Mouse (Mus musculus) ES-Bruce4 (cell line): ENCODE results near the gene Slc30a5. TPM values are rescaled to one million over a fixed set of nuclear protein-coding genes. Genes with fewer than 3 reads are reported as not detected.
A peak's percentile ranks its signal among the peaks of the same experiment; 100 is the strongest.

Experiments used
- H3K27ac ChIP-seq: 2 replicates; pipeline ENCODE4 v1.5.1; 2012; ENCODE audit warnings: low read length, inconsistent platforms; ENCODE audit not compliant: insufficient read depth
- H3K27me3 ChIP-seq: 2 replicates; pipeline ENCODE4 v1.6.1; 2012; ENCODE audit warnings: mild to moderate bottlenecking, low read length, inconsistent platforms; ENCODE audit not compliant: control insufficient read depth, poor library complexity, insufficient read depth, severe bottlenecking
- H3K36me3 ChIP-seq: 2 replicates; pipeline ENCODE4 v1.6.1; 2012; ENCODE audit warnings: inconsistent platforms, mild to moderate bottlenecking, low read length, moderate library complexity; ENCODE audit not compliant: control insufficient read depth, poor library complexity, insufficient read depth, severe bottlenecking
- H3K4me1 ChIP-seq: one replicate; pipeline ENCODE4 v1.8.1; 2011; ENCODE audit warnings: low read length; ENCODE audit not compliant: control insufficient read depth, insufficient read depth
- H3K4me3 ChIP-seq: 2 replicates; pipeline ENCODE4 v1.5.1; 2011; ENCODE audit warnings: low read depth, mild to moderate bottlenecking, low read length
- H3K9ac ChIP-seq: 2 replicates; pipeline ENCODE4 v1.6.1; 2012; ENCODE audit warnings: low read depth, mild to moderate bottlenecking, inconsistent platforms; ENCODE audit not compliant: poor library complexity, severe bottlenecking
- H3K9me3 ChIP-seq: replicated peaks from 2 replicates; pipeline ENCODE4 v1.6.1; 2012; ENCODE audit warnings: mild to moderate bottlenecking, low read length, inconsistent platforms; ENCODE audit not compliant: control insufficient read depth, poor library complexity, insufficient read depth, severe bottlenecking
- CTCF ChIP-seq: IDR thresholded peaks from one replicate; pipeline ENCODE4 v1.8.1; 2011; ENCODE audit warnings: low read depth, low read length
- EP300 ChIP-seq: IDR thresholded peaks from 2 replicates; pipeline ENCODE4 v1.6.1; 2011; ENCODE audit warnings: low read depth, low read length; ENCODE audit not compliant: insufficient read depth
- POLR2A ChIP-seq: IDR thresholded peaks from one replicate; pipeline ENCODE4 v1.8.1; 2011; ENCODE audit warnings: low read length; ENCODE audit not compliant: insufficient read depth
- polyA plus RNA-seq: library from polyadenylated mRNA; stranded (reverse); fragments of >200 nt; gene quantifications from 2 replicates; pipeline ENCODE4 v1.2.4, GENCODE M21; 2011; ENCODE audit warnings: low read depth; ENCODE audit not compliant: missing spikeins, insufficient read depth, insufficient read length

Gene Slc30a5
- polyA plus RNA-seq, 1 experiment: 54.5 TPM

DNA sequence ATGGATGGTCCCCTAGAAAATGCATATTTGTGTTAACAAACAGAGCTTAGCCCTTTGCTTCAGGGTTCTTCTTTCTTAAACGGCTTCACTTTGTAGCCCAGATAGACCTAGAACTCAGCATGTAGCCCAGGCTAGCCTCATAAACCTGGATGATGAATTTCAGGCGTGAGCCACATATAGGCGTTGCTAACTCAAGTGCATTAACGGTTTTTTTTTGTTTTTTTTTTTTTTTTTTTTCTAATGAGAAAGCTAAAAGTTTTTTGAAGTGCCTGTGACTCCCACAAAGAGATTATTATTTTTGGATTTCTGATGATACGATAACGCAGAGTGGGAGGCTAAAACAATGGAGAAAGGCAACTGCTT lies 394 bp upstream of the Slc30a5 start:
- Histone ChIP-seq H3K4me1 (peaks cover 3% of the 10 kb centered on the region), H3K36me3 (no peaks in the 10 kb centered on the region), H3K4me3 (no peak overlapping the region), H3K27ac (no peak overlapping the region), H3K9me3 (no peaks in the 10 kb centered on the region), H3K27me3 (no peaks in the 10 kb centered on the region), H3K9ac (no peak overlapping the region)
- TF ChIP-seq POLR2A (no peak), EP300 (no peak), CTCF (no peak)

DNA sequence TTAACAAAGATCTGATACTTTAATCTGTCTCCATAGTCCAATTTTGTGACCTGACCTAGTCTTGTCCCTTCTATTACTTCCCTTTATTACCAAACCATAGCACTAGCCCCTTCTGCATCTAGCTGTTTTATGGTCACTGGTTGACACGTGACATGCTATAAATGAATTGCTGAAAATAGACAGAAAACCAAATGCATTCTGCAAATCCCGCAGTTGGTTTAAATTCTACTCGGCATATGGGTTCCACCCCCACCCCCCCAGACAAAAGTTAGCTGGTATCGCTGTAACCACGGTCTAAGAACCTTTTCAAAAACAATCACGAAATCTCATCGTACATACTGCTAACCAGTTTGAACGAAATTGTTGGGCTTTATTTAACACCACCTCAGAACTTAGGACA lies 1.0 kb downstream of the Slc30a5 start:
- Histone ChIP-seq H3K9me3 (no peaks in the 10 kb centered on the region), H3K36me3 (0 out of 2 replicates have a peak, but pooled peaks cover 2% of the 10 kb centered on the region), H3K4me3 (peak overlapping the region; percentile 98), H3K27ac (no peak overlapping the region), H3K27me3 (no peaks in the 10 kb centered on the region), H3K4me1 (peaks cover 3% of the 10 kb centered on the region), H3K9ac (peak overlapping the region; percentile 87)
- TF ChIP-seq CTCF: no peak
- TF ChIP-seq POLR2A: no peak
- TF ChIP-seq EP300: no peak

DNA sequence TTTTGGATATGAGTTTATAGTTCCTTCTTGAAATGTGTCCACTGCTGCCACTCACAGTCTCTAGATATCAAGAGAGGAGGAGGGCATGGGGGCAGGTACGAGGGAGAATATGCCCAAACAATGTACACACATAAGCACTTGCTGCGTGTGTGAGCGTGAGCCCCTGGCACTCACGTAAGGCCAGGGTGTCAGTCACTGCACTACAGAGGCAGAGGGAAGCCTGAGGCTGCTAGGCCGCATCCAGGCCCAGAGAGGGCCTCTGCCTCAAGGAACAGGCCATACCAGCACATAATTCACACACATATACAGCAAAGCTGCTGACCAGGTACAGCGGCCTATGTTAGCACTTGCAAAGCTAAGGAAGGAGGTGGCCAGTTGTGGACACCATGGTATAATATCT lies 2.1 kb downstream of the Slc30a5 start:
- no peaks in the 10 kb centered on the region for H3K27me3 ChIP-seq
- H3K4me3 ChIP-seq: no peak overlapping the region
- 0 out of 2 replicates have a peak, but pooled peaks cover 2% of the 10 kb centered on the region for H3K36me3 ChIP-seq
- TF ChIP-seq POLR2A (no peak), EP300 (no peak), CTCF (no peak)
- H3K27ac ChIP-seq: no peak overlapping the region
- no peaks in the 10 kb centered on the region for H3K9me3 ChIP-seq
- no peak overlapping the region for H3K9ac ChIP-seq
- H3K4me1 ChIP-seq: peaks cover 3% of the 10 kb centered on the region

- Histone ChIP-seq H3K27ac (no peak overlapping the region), H3K4me3 (no peak overlapping the region), H3K4me1 (no peaks in the 10 kb centered on the region), H3K9ac (no peak overlapping the region), H3K27me3 (no peaks in the 10 kb centered on the region), H3K36me3 (peaks cover 17% of the 10 kb centered on the region), H3K9me3 (no peaks in the 10 kb centered on the region)
- TF ChIP-seq EP300: no peak
- no peak for TF ChIP-seq CTCF
- no peak for TF ChIP-seq POLR2A
Observed at GRCm38 (mm10) chr13:100825627-100826410, 7.4 kb downstream of the Slc30a5 start.

DNA sequence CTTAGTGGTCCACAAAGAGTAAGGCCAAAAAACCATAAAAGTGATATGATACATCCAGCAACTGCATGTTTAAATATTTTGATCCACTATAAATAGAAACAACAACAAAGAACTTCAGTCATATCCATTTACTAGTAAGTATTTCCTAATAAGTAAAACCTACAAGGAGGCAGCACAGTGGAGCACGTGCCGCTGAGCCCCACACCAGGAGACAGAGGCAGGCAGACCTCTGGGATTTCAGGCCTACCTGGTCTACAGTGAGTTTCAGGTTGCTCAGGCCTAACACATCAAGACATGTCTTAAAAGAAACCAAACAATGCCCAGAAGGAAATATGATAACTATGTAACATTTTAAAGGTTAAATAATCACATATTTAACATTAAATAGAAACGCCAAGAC lies 8.3 kb downstream of the Slc30a5 start:
- Histone ChIP-seq H3K9me3 (no peaks in the 10 kb centered on the region), H3K4me3 (no peak overlapping the region), H3K27me3 (no peaks in the 10 kb centered on the region), H3K9ac (no peak overlapping the region), H3K36me3 (peaks cover 23% of the 10 kb centered on the region), H3K27ac (no peak overlapping the region), H3K4me1 (no peaks in the 10 kb centered on the region)
- TF ChIP-seq CTCF (no peak), EP300 (no peak)

- Histone ChIP-seq H3K9me3 (no peaks in the 10 kb centered on the region), H3K27ac (no peak overlapping the region), H3K27me3 (no peaks in the 10 kb centered on the region), H3K36me3 (peaks cover 26% of the 10 kb centered on the region), H3K4me3 (no peak overlapping the region), H3K9ac (no peak overlapping the region), H3K4me1 (no peaks in the 10 kb centered on the region)
- no peak for TF ChIP-seq EP300
- TF ChIP-seq CTCF: no peak
- no peak for TF ChIP-seq POLR2A
Observed at GRCm38 (mm10) chr13:100824306-100824705, 8.9 kb downstream of the Slc30a5 start.
